Mouse (Mus musculus) cortical plate, adult 2 months (tissue): ENCODE data around the gene Tcta.

Experiments used
- CTCF ChIP-seq: fragments of 200-500 bp; IDR thresholded peaks from 2 replicates; pipeline ENCODE4 v1.5.1; 2011; ENCODE audit warnings: mild to moderate bottlenecking, control low read depth, low read length; ENCODE audit not compliant: insufficient read depth; ENCODE audit errors: extremely low read depth
- POLR2A ChIP-seq: fragments of 200-500 bp; IDR thresholded peaks from 2 replicates; pipeline ENCODE4 v1.6.1; 2011; ENCODE audit warnings: mild to moderate bottlenecking, low read length, control low read depth; ENCODE audit not compliant: insufficient read depth; ENCODE audit errors: extremely low read depth

DNA sequence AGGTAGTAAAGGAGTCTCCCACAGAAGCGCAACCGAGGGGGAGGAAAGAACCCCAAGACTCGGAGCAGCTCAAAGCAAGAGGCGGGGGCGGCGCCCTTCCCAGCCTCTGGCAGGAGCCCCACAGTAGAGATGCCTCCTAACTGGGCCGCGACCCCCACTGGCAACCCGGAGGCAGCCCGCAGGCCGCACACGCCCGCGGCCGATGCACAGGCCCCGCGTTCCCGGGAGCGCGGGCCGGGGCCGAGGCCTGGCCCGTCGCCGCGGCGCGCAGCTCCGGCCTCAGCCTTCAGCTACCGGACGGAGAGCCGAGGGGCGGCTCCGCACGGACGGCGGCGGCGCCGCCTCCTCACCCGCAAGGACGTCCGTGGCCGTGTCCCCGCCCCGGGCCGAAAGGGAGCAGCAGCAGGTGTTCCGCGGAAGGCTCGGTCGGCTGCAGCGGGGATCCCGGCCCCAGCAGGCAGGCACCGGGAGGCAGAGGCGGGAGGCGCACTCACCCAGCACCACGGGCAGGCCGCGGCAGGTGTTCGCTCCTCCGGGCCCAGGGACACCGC, 42.8 kb downstream of the Tcta start:
- TF ChIP-seq POLR2A = no peak
- no peak for TF ChIP-seq CTCF
